Mouse (Mus musculus) kidney, adult 2 months (tissue): ENCODE measurements at regions not wholly inside any gene's neighbourhood (a gene's known extent, or its start where the extent isn't known, plus 50 kb on each side); places are given as distances from the start of the nearest gene placed in this dataset.

Source experiments
- CTCF ChIP-seq: fragments of 200-500 bp; conservative IDR thresholded peaks from 2 replicates; pipeline ENCODE4 v1.5.1; 2011; ENCODE audit warnings: low read depth, mild to moderate bottlenecking, control low read depth, low read length, moderate library complexity, mixed read lengths; ENCODE audit not compliant: insufficient read depth, insufficient read length
- POLR2A ChIP-seq: fragments of 200-500 bp; IDR thresholded peaks from one replicate; pipeline ENCODE4 v1.6.1; 2011; ENCODE audit warnings: low read depth, low read length, control low read depth

GRCm38 (mm10) chr17:51248543-51248942, 69.4 kb upstream of the Tbc1d5 start:
- TF ChIP-seq CTCF (no peak), POLR2A (no peak)
